Mouse (Mus musculus): Measurements from ENCODE around the gene Tnfsfm13.

Tnfsfm13 gene

GRCm38 (mm10) chr11:69655264-69656064, 40.4 kb downstream of the Tnfsfm13 start, which contains the start of gene Sox15:
Gene Sox15 (plus strand): TSS chr11:69655314.
- DNase-seq (ENCODE audit: low read depth, low spot score) = no peak

GRCm38 (mm10) chr11:69654760-69655159, 41.1 kb downstream of the Tnfsfm13 start:
- no peak for DNase-seq (ENCODE audit: low read depth, low spot score)

- DNase-seq (ENCODE audit: low read depth, low spot score) = no peak
These were observed 42.5 kb downstream of the Tnfsfm13 start for GRCm38 (mm10) chr11:69653399-69653798.

- DNase-seq (ENCODE audit: low read depth, low spot score) = no peak
These were observed 50.0 kb downstream of the Tnfsfm13 start for GRCm38 (mm10) chr11:69645860-69646259.

GRCm38 (mm10) chr11:69635471-69635870, 60.4 kb downstream of the Tnfsfm13 start:
- no peak for DNase-seq (ENCODE audit: low read depth, low spot score)

- no peak for DNase-seq (ENCODE audit: low read depth, low spot score)
These were observed 62.6 kb downstream of the Tnfsfm13 start for GRCm38 (mm10) chr11:69633128-69633866.

Measured in brain, embryonic 18.5 days (tissue).